Mouse (Mus musculus): ENCODE measurements around the gene Taf4. TPM values are rescaled to one million over a fixed set of nuclear protein-coding genes. Genes with fewer than 3 reads are reported as not detected.

Gene Taf4
- polyA plus RNA-seq, 1 experiment, result 22.9 TPM

GRCm38 (mm10) chr2:179969137-179969536, 7.3 kb downstream of the Taf4 start:
- no peak for TF ChIP-seq POLR2A (IDR thresholded peaks at IDR 0.05; ENCODE audit: borderline replicate concordance, control insufficient read depth, low read depth, low read length)
- TF ChIP-seq CTCF (IDR thresholded peaks at IDR 0.05; ENCODE audit: control insufficient read depth, insufficient read depth, low read length), result no peak
- Histone ChIP-seq H3K27ac (ENCODE audit: control insufficient read depth, insufficient read depth, low read depth, low read length, poor library complexity) (no peak overlapping the region), H3K4me3 (replicated peaks; ENCODE audit: control insufficient read depth, low read depth, low read length) (no peak overlapping the region), H3K4me1 (ENCODE audit: control insufficient read depth, insufficient read depth, low read length) (peaks cover 14% of the 10 kb centered on the region)
- 79% methylated on average over 3 of the region's 3 CpGs for WGBS

GRCm38 (mm10) chr2:179967633-179968032, 8.8 kb downstream of the Taf4 start:
- WGBS, result 78% methylated on average over 5 of the region's 5 CpGs
- no peak overlapping the region for H3K27ac ChIP-seq (ENCODE audit: control insufficient read depth, insufficient read depth, low read depth, low read length, poor library complexity)
- no peak overlapping the region for H3K4me3 ChIP-seq (replicated peaks; ENCODE audit: control insufficient read depth, low read depth, low read length)
- peaks cover 10% of the 10 kb centered on the region for H3K4me1 ChIP-seq (ENCODE audit: control insufficient read depth, insufficient read depth, low read length)
- TF ChIP-seq POLR2A (IDR thresholded peaks at IDR 0.05; ENCODE audit: borderline replicate concordance, control insufficient read depth, low read depth, low read length) (no peak), CTCF (IDR thresholded peaks at IDR 0.05; ENCODE audit: control insufficient read depth, insufficient read depth, low read length) (no peak)

GRCm38 (mm10) chr2:179961420-179961819, 15.0 kb downstream of the Taf4 start:
- no peak overlapping the region for H3K4me3 ChIP-seq (replicated peaks; ENCODE audit: control insufficient read depth, low read depth, low read length)
- no peak for TF ChIP-seq CTCF (IDR thresholded peaks at IDR 0.05; ENCODE audit: control insufficient read depth, insufficient read depth, low read length)
- no peak for TF ChIP-seq POLR2A (IDR thresholded peaks at IDR 0.05; ENCODE audit: borderline replicate concordance, control insufficient read depth, low read depth, low read length)
- 34% methylated on average over 4 of the region's 4 CpGs for WGBS

GRCm38 (mm10) chr2:179960327-179960726, 16.1 kb downstream of the Taf4 start:
- 81% methylated on average over 6 of the region's 6 CpGs for WGBS
- H3K4me1 ChIP-seq (ENCODE audit: control insufficient read depth, insufficient read depth, low read length), result peaks cover 9% of the 10 kb centered on the region
- TF ChIP-seq CTCF (IDR thresholded peaks at IDR 0.05; ENCODE audit: control insufficient read depth, insufficient read depth, low read length), result no peak
- no peak for TF ChIP-seq POLR2A (IDR thresholded peaks at IDR 0.05; ENCODE audit: borderline replicate concordance, control insufficient read depth, low read depth, low read length)
- H3K4me3 ChIP-seq (replicated peaks; ENCODE audit: control insufficient read depth, low read depth, low read length), result no peak overlapping the region
- H3K27ac ChIP-seq (ENCODE audit: control insufficient read depth, insufficient read depth, low read depth, low read length, poor library complexity), result no peak overlapping the region

More at GRCm38 (mm10) chr2:179961420-179961819, 15.0 kb downstream of the Taf4 start:
- peaks cover 9% of the 10 kb centered on the region for H3K4me1 ChIP-seq (ENCODE audit: control insufficient read depth, insufficient read depth, low read length)
- no peak overlapping the region for H3K27ac ChIP-seq (ENCODE audit: control insufficient read depth, insufficient read depth, low read depth, low read length, poor library complexity)

- WGBS, result 75% methylated on average over 3 of the region's 3 CpGs
- TF ChIP-seq CTCF (IDR thresholded peaks at IDR 0.05; ENCODE audit: control insufficient read depth, insufficient read depth, low read length), result no peak
- no peak for TF ChIP-seq POLR2A (IDR thresholded peaks at IDR 0.05; ENCODE audit: borderline replicate concordance, control insufficient read depth, low read depth, low read length)
- Histone ChIP-seq H3K4me1 (ENCODE audit: control insufficient read depth, insufficient read depth, low read length) (peaks cover 8% of the 10 kb centered on the region), H3K27ac (ENCODE audit: control insufficient read depth, insufficient read depth, low read depth, low read length, poor library complexity) (no peak overlapping the region), H3K4me3 (replicated peaks; ENCODE audit: control insufficient read depth, low read depth, low read length) (no peak overlapping the region)
These were observed 17.1 kb downstream of the Taf4 start for GRCm38 (mm10) chr2:179959391-179959790.

GRCm38 (mm10) chr2:179951542-179952524, 24.6 kb downstream of the Taf4 start:
- TF ChIP-seq POLR2A (IDR thresholded peaks at IDR 0.05; ENCODE audit: borderline replicate concordance, control insufficient read depth, low read depth, low read length) (no peak), CTCF (IDR thresholded peaks at IDR 0.05; ENCODE audit: control insufficient read depth, insufficient read depth, low read length) (no peak)
- Histone ChIP-seq H3K4me1 (ENCODE audit: control insufficient read depth, insufficient read depth, low read length) (peaks cover 6% of the 10 kb centered on the region), H3K4me3 (replicated peaks; ENCODE audit: control insufficient read depth, low read depth, low read length) (no peak overlapping the region), H3K27ac (ENCODE audit: control insufficient read depth, insufficient read depth, low read depth, low read length, poor library complexity) (no peak overlapping the region)
- 64% methylated on average over 14 of the region's 14 CpGs for WGBS

GRCm38 (mm10) chr2:179948820-179949219, 27.6 kb downstream of the Taf4 start:
- no peak for TF ChIP-seq CTCF (IDR thresholded peaks at IDR 0.05; ENCODE audit: control insufficient read depth, insufficient read depth, low read length)
- TF ChIP-seq POLR2A (IDR thresholded peaks at IDR 0.05; ENCODE audit: borderline replicate concordance, control insufficient read depth, low read depth, low read length), result no peak
- WGBS, result 24% methylated on average over 5 of the region's 5 CpGs
- H3K4me3 ChIP-seq (replicated peaks; ENCODE audit: control insufficient read depth, low read depth, low read length), result no peak overlapping the region
- no peak overlapping the region for H3K27ac ChIP-seq (ENCODE audit: control insufficient read depth, insufficient read depth, low read depth, low read length, poor library complexity)
- H3K4me1 ChIP-seq (ENCODE audit: control insufficient read depth, insufficient read depth, low read length), result peaks cover 5% of the 10 kb centered on the region

GRCm38 (mm10) chr2:179947607-179948006, 28.8 kb downstream of the Taf4 start:
- WGBS, result 70% methylated on average over 5 of the region's 5 CpGs
- Histone ChIP-seq H3K4me3 (replicated peaks; ENCODE audit: control insufficient read depth, low read depth, low read length) (no peak overlapping the region), H3K27ac (ENCODE audit: control insufficient read depth, insufficient read depth, low read depth, low read length, poor library complexity) (no peak overlapping the region), H3K4me1 (ENCODE audit: control insufficient read depth, insufficient read depth, low read length) (peaks cover 5% of the 10 kb centered on the region)
- TF ChIP-seq CTCF (IDR thresholded peaks at IDR 0.05; ENCODE audit: control insufficient read depth, insufficient read depth, low read length) (no peak), POLR2A (IDR thresholded peaks at IDR 0.05; ENCODE audit: borderline replicate concordance, control insufficient read depth, low read depth, low read length) (no peak)

Measured in bone marrow, adult 2 months (tissue).